12 mouse cellular contexts compared by ENCODE assay signal in genomic region chr19:28591736-28592477, GRCm38 (mm10).
"Had no signal": no experiment of that assay in that cellular context is flagged by ENCODE, and none has a peak within 500 bp of the region (broad histone marks: within the 10 kb centered on the region; RNA-seq: fewer than 3 reads in every experiment).

No protein-coding gene starts in this region.

- ATAC-seq: liver, embryonic 12.5 days; midbrain, embryonic 13.5 days had no signal

- H3K27ac ChIP-seq: kidney, embryonic 15.5 days; liver, embryonic 12.5 days; lung, embryonic 15.5 days; midbrain, embryonic 13.5 days; neural tube, embryonic 15.5 days; stomach, postnatal 0 days had no signal

- H3K4me3 ChIP-seq: kidney, embryonic 15.5 days; limb, embryonic 15.5 days; liver, embryonic 12.5 days; lung, embryonic 15.5 days; midbrain, embryonic 13.5 days; neural tube, embryonic 15.5 days had no signal

- H3K27me3 ChIP-seq: kidney, embryonic 15.5 days; limb, embryonic 15.5 days; liver, embryonic 12.5 days; lung, embryonic 15.5 days; neural tube, embryonic 15.5 days had no signal

- H3K4me2 ChIP-seq: kidney, embryonic 15.5 days; limb, embryonic 15.5 days; liver, embryonic 12.5 days; lung, embryonic 15.5 days; midbrain, embryonic 13.5 days; neural tube, embryonic 15.5 days had no signal

- H3K4me1 ChIP-seq: liver, embryonic 12.5 days; midbrain, embryonic 13.5 days had no signal

- DNase-seq: kidney, adult 11 months; kidney, postnatal 14 days; right cerebral cortex, adult 18-20 months; right cerebral cortex, postnatal 25 days; thymus, postnatal 4 days had no signal

- H3K36me3 ChIP-seq: kidney, embryonic 15.5 days; limb, embryonic 15.5 days; liver, embryonic 12.5 days; lung, embryonic 15.5 days; midbrain, embryonic 13.5 days; neural tube, embryonic 15.5 days had no signal

- H3K9me3 ChIP-seq: kidney, embryonic 15.5 days; limb, embryonic 15.5 days; liver, embryonic 12.5 days; lung, embryonic 15.5 days; midbrain, embryonic 13.5 days; neural tube, embryonic 15.5 days had no signal

- H3K9ac ChIP-seq: kidney, embryonic 15.5 days; limb, embryonic 15.5 days; liver, embryonic 12.5 days; lung, embryonic 15.5 days; midbrain, embryonic 13.5 days; neural tube, embryonic 15.5 days had no signal
